14 mouse cellular contexts compared by ENCODE assay signal in genomic region chr1:61896048-61896447, GRCm38 (mm10).
A peak's percentile ranks its signal among the peaks of the same experiment; 100 is the strongest.
DNase-seq lines count a peak whose midpoint lies in the region; ATAC-seq and TF ChIP-seq lines count a peak whose summit lies in the region.
"Had no signal": no experiment of that assay in that cellular context is flagged by ENCODE, and none has a peak within 500 bp of the region (broad histone marks: within the 10 kb centered on the region; RNA-seq: fewer than 3 reads in every experiment).

No protein-coding gene starts in this region.

- H3K4me3 ChIP-seq in hindbrain, postnatal 0 days (ENCODE audit: low read length), result no peak overlapping the region
- no peak overlapping the region for H3K4me3 ChIP-seq in hindbrain, embryonic 14.5 days (replicated peaks; ENCODE audit: low read length)
- H3K4me3 ChIP-seq in cerebellum, adult 2 months (replicated peaks; ENCODE audit: insufficient read depth, low read depth, low read length), result no peak overlapping the region
- H3K4me3 ChIP-seq: forebrain, embryonic 13.5 days; midbrain, embryonic 15.5 days; stomach, embryonic 15.5 days had no signal

- TF ChIP-seq CTCF in hindbrain, postnatal 0 days (IDR thresholded peaks at IDR 0.05; ENCODE audit: low read depth), result no peak
- TF ChIP-seq CTCF in brain, embryonic 14.5 days (IDR thresholded peaks at IDR 0.05; ENCODE audit: borderline replicate concordance, extremely low read depth, insufficient read depth, insufficient read length), result no peak
- no peak for TF ChIP-seq CTCF in cerebellum, adult 2 months (IDR thresholded peaks at IDR 0.05; ENCODE audit: borderline replicate concordance, insufficient read depth, low read depth, low read length)

- no peaks in the 10 kb centered on the region for H3K36me3 ChIP-seq in hindbrain, postnatal 0 days (ENCODE audit: insufficient read depth, low read length)
- H3K36me3 ChIP-seq in hindbrain, embryonic 14.5 days (replicated peaks; ENCODE audit: control insufficient read depth, insufficient read depth), result no peaks in the 10 kb centered on the region
- H3K36me3 ChIP-seq: midbrain, embryonic 15.5 days; stomach, embryonic 15.5 days had no signal

- no peaks in the 10 kb centered on the region for H3K9me3 ChIP-seq in hindbrain, postnatal 0 days (ENCODE audit: low read length)
- no peaks in the 10 kb centered on the region for H3K9me3 ChIP-seq in hindbrain, embryonic 14.5 days (ENCODE audit: control insufficient read depth, low read length)
- H3K9me3 ChIP-seq: forebrain, embryonic 13.5 days; midbrain, embryonic 15.5 days; stomach, embryonic 15.5 days had no signal

- ATAC-seq in hindbrain, postnatal 0 days, result no peak
- ATAC-seq in hindbrain, embryonic 14.5 days (ENCODE audit: low FRiP score), result no peak
- ATAC-seq: forebrain, embryonic 13.5 days; midbrain, embryonic 15.5 days had no signal

- no peak overlapping the region for H3K9ac ChIP-seq in hindbrain, postnatal 0 days (replicated peaks; ENCODE audit: low read length)
- H3K9ac ChIP-seq in hindbrain, embryonic 14.5 days, result no peak overlapping the region
- H3K9ac ChIP-seq: forebrain, embryonic 13.5 days; liver, embryonic 14.5 days; midbrain, embryonic 15.5 days; stomach, embryonic 15.5 days had no signal

- H3K27ac ChIP-seq in hindbrain, postnatal 0 days, result no peak overlapping the region
- no peak overlapping the region for H3K27ac ChIP-seq in hindbrain, embryonic 14.5 days
- no peak overlapping the region for H3K27ac ChIP-seq in cerebellum, adult 2 months (ENCODE audit: insufficient read depth, low read length)
- H3K27ac ChIP-seq: forebrain, embryonic 13.5 days; liver, embryonic 14.5 days; midbrain, embryonic 15.5 days; stomach, embryonic 15.5 days had no signal

- H3K4me2 ChIP-seq in hindbrain, postnatal 0 days (ENCODE audit: low read depth, low read length), result no peak overlapping the region
- H3K4me2 ChIP-seq in hindbrain, embryonic 14.5 days (replicated peaks), result no peak overlapping the region
- H3K4me2 ChIP-seq: forebrain, embryonic 13.5 days; midbrain, embryonic 15.5 days; stomach, embryonic 15.5 days had no signal

- DNase-seq in hindbrain, postnatal 0 days (ENCODE audit: low spot score), result peak; percentile 59
- no peak for DNase-seq in hindbrain, embryonic 14.5 days (ENCODE audit: low spot score)
- peak; percentile 55 for DNase-seq in brain, embryonic 14.5 days (ENCODE audit: low read depth)
- DNase-seq in cerebellum, adult 2 months, result peak; percentile 73 to 83
- peak; percentile 8 for DNase-seq in gastrocnemius, postnatal 14 days
- no peak for DNase-seq in frontal cortex, adult 2 months (ENCODE audit: extremely low spot score in 1 of 2, low spot score in 1 of 2)
- no peak for DNase-seq in adrenal gland, postnatal 14 days
- DNase-seq: adrenal gland, postnatal 36 days; kidney, adult 9 months; thymus, postnatal 36 days had no signal

- intact Hi-C loops in gastrocnemius, postnatal 14 days (cut with DNase I; ENCODE audit: low total_unique reads), result no loop called here

- no peaks in the 10 kb centered on the region for H3K27me3 ChIP-seq in hindbrain, postnatal 0 days (ENCODE audit: insufficient read depth, low read length)
- no peaks in the 10 kb centered on the region for H3K27me3 ChIP-seq in hindbrain, embryonic 14.5 days (ENCODE audit: control insufficient read depth, insufficient read depth, low read length)
- H3K27me3 ChIP-seq in cerebellum, adult 2 months (ENCODE audit: control insufficient read depth, insufficient read depth, low read length), result no peaks in the 10 kb centered on the region
- H3K27me3 ChIP-seq: forebrain, embryonic 13.5 days; midbrain, embryonic 15.5 days; stomach, embryonic 15.5 days had no signal

- H3K4me1 ChIP-seq in hindbrain, postnatal 0 days (ENCODE audit: insufficient read depth, low read length), result no peaks in the 10 kb centered on the region
- H3K4me1 ChIP-seq in hindbrain, embryonic 14.5 days (replicated peaks; ENCODE audit: control insufficient read depth, insufficient read depth, low read length), result no peaks in the 10 kb centered on the region
- no peaks in the 10 kb centered on the region for H3K4me1 ChIP-seq in cerebellum, adult 2 months (ENCODE audit: control insufficient read depth, insufficient read depth, low read length)
- H3K4me1 ChIP-seq: midbrain, embryonic 15.5 days; stomach, embryonic 15.5 days had no signal

- TF ChIP-seq POLR2A in brain, embryonic 14.5 days (IDR thresholded peaks at IDR 0.05; ENCODE audit: borderline replicate concordance, extremely low read depth, insufficient read depth, insufficient read length, poor library complexity, severe bottlenecking), result no peak
- TF ChIP-seq POLR2A in cerebellum, adult 2 months (IDR thresholded peaks at IDR 0.05; ENCODE audit: borderline replicate concordance, insufficient read depth, low read length), result no peak

- WGBS in hindbrain, postnatal 0 days, result 43% methylated on average over 4 of the region's 4 CpGs
- WGBS in hindbrain, embryonic 14.5 days, result 76% methylated on average over 4 of the region's 4 CpGs
- WGBS in cerebellum, adult 2 months, result 7% methylated on average over 4 of the region's 4 CpGs

Comparison
In these comparisons a context has a peak if more than half of its experiments do, and no peak if none do; other contexts are left out.
1. DNase-seq: peak in hindbrain, postnatal 0 days (single experiment), brain, embryonic 14.5 days (single experiment), cerebellum, adult 2 months (2 of 2) and gastrocnemius, postnatal 14 days (single experiment); none in hindbrain, embryonic 14.5 days (single experiment), frontal cortex, adult 2 months (0 of 2) and adrenal gland, postnatal 14 days (single experiment).